Mouse (Mus musculus): ENCODE data around the gene Rbm7. TPM values are rescaled to one million over a fixed set of nuclear protein-coding genes. Genes with fewer than 3 reads are reported as not detected.

Gene Rbm7
- polyA plus RNA-seq, 1 experiment from 2014 or later = 110 TPM

DNA sequence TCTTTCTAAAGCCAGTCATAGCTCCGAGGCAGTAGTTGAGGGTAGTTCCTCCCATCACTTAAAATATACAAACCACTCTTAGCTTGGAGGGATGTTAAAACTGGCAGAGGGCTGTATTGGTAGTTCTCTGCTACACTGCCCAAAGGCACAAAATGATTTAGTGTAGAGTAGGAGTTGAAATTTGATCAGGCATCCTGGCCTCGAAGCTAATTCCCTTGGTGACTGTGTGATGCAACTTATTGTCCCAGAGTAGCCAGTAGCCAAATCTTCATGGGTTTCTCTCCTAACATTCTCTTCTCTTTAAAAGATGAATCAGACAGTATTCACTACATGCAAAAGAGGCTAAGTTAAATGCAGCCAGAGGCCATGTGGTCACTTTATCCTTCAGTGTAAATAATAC, 7.9 kb upstream of the Rbm7 start:
- no peaks in the 10 kb centered on the region for H3K9me3 ChIP-seq (ENCODE audit: control insufficient read depth, low read length)
- H3K36me3 ChIP-seq (ENCODE audit: control insufficient read depth, insufficient read depth, low read length) = no peaks in the 10 kb centered on the region
- H3K4me1 ChIP-seq (replicated peaks; ENCODE audit: control insufficient read depth, insufficient read depth, low read length) = no peaks in the 10 kb centered on the region
- no peak for DNase-seq (ENCODE audit: low spot score)
- ATAC-seq (replicated peaks; ENCODE audit: low FRiP score) = no peak
- WGBS = 70% methylated on average over 2 of the region's 2 CpGs
- no peak overlapping the region for H3K27ac ChIP-seq (ENCODE audit: low read depth, low read length)
- no peak overlapping the region for H3K4me2 ChIP-seq
- no peak overlapping the region for H3K4me3 ChIP-seq (ENCODE audit: low read depth, low read length)
- H3K9ac ChIP-seq (ENCODE audit: low read depth, low read length) = no peak overlapping the region
- no peaks in the 10 kb centered on the region for H3K27me3 ChIP-seq (replicated peaks; ENCODE audit: control insufficient read depth, insufficient read depth, low read length)

GRCm38 (mm10) chr9:48501192-48501591, 6.1 kb upstream of the Rbm7 start:
- no peak overlapping the region for H3K4me2 ChIP-seq
- no peaks in the 10 kb centered on the region for H3K36me3 ChIP-seq (ENCODE audit: control insufficient read depth, insufficient read depth, low read length)
- no peaks in the 10 kb centered on the region for H3K27me3 ChIP-seq (replicated peaks; ENCODE audit: control insufficient read depth, insufficient read depth, low read length)
- H3K9ac ChIP-seq (ENCODE audit: low read depth, low read length) = no peak overlapping the region
- WGBS = 74% methylated on average over 7 of the region's 7 CpGs
- H3K4me3 ChIP-seq (ENCODE audit: low read depth, low read length) = no peak overlapping the region
- H3K4me1 ChIP-seq (replicated peaks; ENCODE audit: control insufficient read depth, insufficient read depth, low read length) = peaks cover under 1% of the 10 kb centered on the region; the same call in 1 of the 2 replicates
- DNase-seq (ENCODE audit: low spot score) (no peak), ATAC-seq (replicated peaks; ENCODE audit: low FRiP score) (no peak)
- H3K27ac ChIP-seq (ENCODE audit: low read depth, low read length) = no peak overlapping the region
- no peaks in the 10 kb centered on the region for H3K9me3 ChIP-seq (ENCODE audit: control insufficient read depth, low read length)

DNA sequence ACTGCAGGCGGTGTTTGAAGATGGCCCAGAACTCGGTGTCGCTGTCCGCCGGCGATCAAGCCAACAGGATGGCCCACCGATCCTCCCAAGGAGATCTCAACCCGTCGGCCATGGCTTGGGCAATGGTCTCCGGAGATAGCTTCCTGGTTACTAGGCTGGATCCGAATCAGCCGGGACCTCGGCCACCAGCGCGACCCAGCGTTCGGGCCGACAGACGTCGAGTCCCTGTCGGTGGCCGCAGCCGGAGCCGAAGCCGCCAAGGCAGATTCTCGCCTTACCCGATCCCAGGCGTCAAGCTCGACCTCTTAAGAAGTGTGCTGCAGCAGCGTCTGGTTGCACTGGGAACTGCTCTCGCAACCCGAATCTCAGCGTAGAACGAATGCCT, 441 bp upstream of the Rbm7 start:
- Histone ChIP-seq H3K36me3 (ENCODE audit: control insufficient read depth, insufficient read depth, low read length) (peaks cover 16% of the 10 kb centered on the region), H3K4me3 (ENCODE audit: low read depth, low read length) (peak overlapping the region; percentile 87), H3K27me3 (replicated peaks; ENCODE audit: control insufficient read depth, insufficient read depth, low read length) (no peaks in the 10 kb centered on the region), H3K4me2 (peak overlapping the region; percentile 70), H3K9me3 (ENCODE audit: control insufficient read depth, low read length) (no peaks in the 10 kb centered on the region), H3K27ac (ENCODE audit: low read depth, low read length) (peak overlapping the region; percentile 83), H3K9ac (ENCODE audit: low read depth, low read length) (peak overlapping the region; percentile 91), H3K4me1 (replicated peaks; ENCODE audit: control insufficient read depth, insufficient read depth, low read length) (peaks cover 8% of the 10 kb centered on the region)
- peak; percentile 64 for ATAC-seq (replicated peaks; ENCODE audit: low FRiP score)
- no peak for DNase-seq (ENCODE audit: low spot score)
- 3% methylated on average over 34 of the region's 34 CpGs for WGBS

DNA sequence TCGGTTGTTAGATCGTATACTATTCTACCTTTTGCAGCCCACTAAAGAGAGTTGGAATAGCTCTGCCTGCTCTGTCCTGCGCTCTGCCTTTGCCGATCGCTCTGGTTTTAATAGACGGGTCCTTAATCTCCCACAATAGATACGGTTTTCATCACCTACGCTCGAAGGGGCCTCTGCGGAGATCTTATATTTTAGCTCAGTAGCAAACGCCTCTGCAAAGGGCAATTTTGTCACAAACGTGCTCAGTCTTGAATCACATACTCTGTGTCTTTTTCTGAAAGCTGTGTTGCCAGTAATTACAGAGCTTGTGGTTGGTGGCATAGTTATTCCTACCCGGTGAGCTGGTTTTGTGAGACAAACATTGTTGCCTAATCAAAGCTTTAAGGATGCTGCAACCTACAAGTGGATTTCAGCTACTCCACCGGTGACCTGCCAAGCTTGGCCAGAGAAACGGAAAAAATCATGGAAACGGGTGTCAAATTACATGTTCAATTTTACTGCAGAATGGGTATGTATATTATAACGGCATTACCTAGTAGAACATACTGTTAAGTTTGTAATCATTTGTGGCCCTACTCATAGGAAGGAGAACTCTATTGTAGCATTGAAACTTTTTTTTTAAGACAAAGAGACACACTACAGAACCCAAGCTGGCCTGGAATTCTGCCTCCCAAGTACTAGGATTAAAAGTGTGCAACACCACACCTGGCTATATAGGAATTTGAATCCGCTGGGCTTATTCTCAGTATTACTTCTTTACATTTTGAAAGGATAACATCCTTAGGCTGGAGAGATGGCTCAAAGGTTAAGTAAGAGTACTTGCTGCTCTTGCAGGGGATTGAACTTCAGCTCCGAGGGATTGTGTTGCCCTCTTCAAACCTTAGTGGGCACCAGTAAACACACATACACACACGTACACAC, 13.6 kb downstream of the Rbm7 start:
- Histone ChIP-seq H3K4me3 (ENCODE audit: low read depth, low read length) (peak overlapping the region; percentile 84), H3K9me3 (ENCODE audit: control insufficient read depth, low read length) (no peaks in the 10 kb centered on the region), H3K9ac (ENCODE audit: low read depth, low read length) (peak overlapping the region; percentile 89), H3K27ac (ENCODE audit: low read depth, low read length) (no peak overlapping the region), H3K4me1 (replicated peaks; ENCODE audit: control insufficient read depth, insufficient read depth, low read length) (peaks cover 2% of the 10 kb centered on the region; the same call in 1 of the 2 replicates), H3K27me3 (replicated peaks; ENCODE audit: control insufficient read depth, insufficient read depth, low read length) (no peaks in the 10 kb centered on the region), H3K4me2 (peak overlapping the region; percentile 86), H3K36me3 (ENCODE audit: control insufficient read depth, insufficient read depth, low read length) (peaks cover 3% of the 10 kb centered on the region; the same call in 1 of the 2 replicates)
- ATAC-seq (replicated peaks; ENCODE audit: low FRiP score) = no peak
- DNase-seq (ENCODE audit: low spot score) = no peak
- WGBS = 35% methylated on average over 20 of the region's 20 CpGs

- H3K27ac ChIP-seq (ENCODE audit: low read depth, low read length) = peak within 1 kb of the TSS; percentile 56; the same call in 1 of the 2 replicates
- DNase-seq (ENCODE audit: low spot score) (peak; percentile 91), ATAC-seq (replicated peaks; ENCODE audit: low FRiP score) (peak; percentile 98)
- peaks cover 2% of the 10 kb centered on the region; the same call in 1 of the 2 replicates for H3K4me1 ChIP-seq (replicated peaks; ENCODE audit: control insufficient read depth, insufficient read depth, low read length)
- H3K4me3 ChIP-seq (ENCODE audit: low read depth, low read length) = peak within 1 kb of the TSS; percentile 84
- peak within 1 kb of the TSS; percentile 89 for H3K9ac ChIP-seq (ENCODE audit: low read depth, low read length)
- peaks cover 3% of the 10 kb centered on the region; the same call in 1 of the 2 replicates for H3K36me3 ChIP-seq (ENCODE audit: control insufficient read depth, insufficient read depth, low read length)
- no peaks in the 10 kb centered on the region for H3K9me3 ChIP-seq (ENCODE audit: control insufficient read depth, low read length)
- WGBS = 2% methylated on average over 49 of the region's 49 CpGs
- H3K4me2 ChIP-seq = peak within 1 kb of the TSS; percentile 86
- no peaks in the 10 kb centered on the region for H3K27me3 ChIP-seq (replicated peaks; ENCODE audit: control insufficient read depth, insufficient read depth, low read length)
Observed at GRCm38 (mm10) chr9:48480411-48481213, 14.5 kb downstream of the Rbm7 start, which contains the start of gene Rexo2. Rexo2 (minus strand) TSS chr9:48480623.

DNA sequence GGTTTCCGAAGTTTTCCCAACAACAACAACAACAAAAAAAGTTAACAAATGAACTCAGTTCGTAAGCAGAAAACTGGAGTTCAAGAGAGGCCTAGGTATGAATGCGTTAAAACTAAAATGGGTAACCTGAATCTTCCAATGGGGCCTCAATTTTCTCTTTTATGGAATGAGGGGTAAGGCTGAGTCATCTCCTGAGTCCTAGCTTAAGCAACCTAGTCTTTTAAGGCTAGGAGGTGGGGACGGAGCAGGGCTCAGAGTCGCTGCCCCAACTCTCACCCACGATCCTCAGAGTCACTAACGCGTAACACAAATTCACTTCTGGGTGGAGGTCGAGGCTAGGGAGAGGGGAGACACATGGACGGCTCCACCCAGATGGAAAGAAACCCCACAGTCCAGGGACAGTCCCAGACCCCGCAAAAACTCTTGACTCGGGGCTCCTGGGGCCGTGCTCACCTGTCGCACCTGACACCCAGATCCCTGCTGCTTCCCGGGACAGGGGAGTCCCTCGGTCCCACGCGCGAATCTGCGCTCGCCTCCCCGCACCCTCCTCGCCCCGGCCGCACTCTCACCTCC, 15.2 kb downstream of the Rbm7 start:
- Histone ChIP-seq H3K4me2 (peak overlapping the region; percentile 86), H3K4me1 (replicated peaks; ENCODE audit: control insufficient read depth, insufficient read depth, low read length) (peaks cover 2% of the 10 kb centered on the region; the same call in 1 of the 2 replicates), H3K36me3 (ENCODE audit: control insufficient read depth, insufficient read depth, low read length) (peaks cover 2% of the 10 kb centered on the region; the same call in 1 of the 2 replicates), H3K27ac (ENCODE audit: low read depth, low read length) (peak overlapping the region; percentile 56; the same call in 1 of the 2 replicates), H3K4me3 (ENCODE audit: low read depth, low read length) (peak overlapping the region; percentile 84), H3K9ac (ENCODE audit: low read depth, low read length) (peak overlapping the region; percentile 89), H3K27me3 (replicated peaks; ENCODE audit: control insufficient read depth, insufficient read depth, low read length) (no peaks in the 10 kb centered on the region), H3K9me3 (ENCODE audit: control insufficient read depth, low read length) (no peaks in the 10 kb centered on the region)
- DNase-seq (ENCODE audit: low spot score) = no peak
- 5% methylated on average over 25 of the region's 25 CpGs for WGBS
- peak; percentile 28 for ATAC-seq (replicated peaks; ENCODE audit: low FRiP score)

GRCm38 (mm10) chr9:48478808-48479207, 16.3 kb downstream of the Rbm7 start:
- Histone ChIP-seq H3K4me2 (peak overlapping the region; percentile 86; the same call in 1 of the 2 replicates), H3K4me1 (replicated peaks; ENCODE audit: control insufficient read depth, insufficient read depth, low read length) (peaks cover 2% of the 10 kb centered on the region; the same call in 1 of the 2 replicates)
- 73% methylated on average over 4 of the region's 4 CpGs for WGBS

More at GRCm38 (mm10) chr9:48478808-48479207, 16.3 kb downstream of the Rbm7 start:
- Histone ChIP-seq H3K27me3 (replicated peaks; ENCODE audit: control insufficient read depth, insufficient read depth, low read length) (no peaks in the 10 kb centered on the region), H3K9me3 (ENCODE audit: control insufficient read depth, low read length) (no peaks in the 10 kb centered on the region), H3K36me3 (ENCODE audit: control insufficient read depth, insufficient read depth, low read length) (peaks cover 6% of the 10 kb centered on the region; the same call in 1 of the 2 replicates), H3K4me3 (ENCODE audit: low read depth, low read length) (peak overlapping the region; percentile 84; the same call in 1 of the 2 replicates), H3K27ac (ENCODE audit: low read depth, low read length) (no peak overlapping the region), H3K9ac (ENCODE audit: low read depth, low read length) (no peak overlapping the region)
- ATAC-seq (replicated peaks; ENCODE audit: low FRiP score) (no peak), DNase-seq (ENCODE audit: low spot score) (no peak)

All from liver, embryonic 11.5 days (tissue).